Mouse (Mus musculus): Measurements from ENCODE around the gene Tmem204.
A peak's percentile ranks its signal among the peaks of the same experiment; 100 is the strongest.

Gene Tmem204

DNA sequence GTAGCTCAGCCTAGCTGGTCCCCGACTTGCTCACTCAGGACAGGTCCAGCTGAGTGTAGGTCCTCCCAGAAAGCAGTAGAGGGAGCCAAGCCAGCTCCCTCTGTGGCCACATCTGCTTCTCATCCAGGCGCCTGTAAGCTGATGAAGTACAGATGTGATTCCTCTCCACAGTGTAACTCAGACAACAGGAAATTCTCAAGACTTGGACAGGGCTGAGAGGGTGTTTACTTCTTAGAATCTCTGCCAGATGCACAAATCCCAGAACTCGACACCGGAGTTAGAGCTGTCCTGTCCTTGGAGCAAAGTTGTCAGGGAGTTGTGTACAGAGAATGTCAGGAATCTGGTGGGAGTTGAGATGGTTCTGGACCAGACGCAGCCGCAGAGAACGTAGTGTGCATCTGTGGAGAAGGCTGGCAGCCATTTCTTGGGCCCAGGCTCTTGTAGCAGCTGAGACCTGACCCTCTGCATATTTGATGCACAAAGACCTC is at the start of gene Tmem204:
TSS of gene Tmem204 (minus strand) at position 148 of the 488 bp plus-strand sequence.
- DNase-seq (ENCODE audit: low read depth), result peak; percentile 97

GRCm38 (mm10) chr17:25130060-25130459 is 46.7 kb upstream of the Tmem204 start:
- DNase-seq (ENCODE audit: low read depth), result no peak

- DNase-seq (ENCODE audit: low read depth), result no peak
Measured at GRCm38 (mm10) chr17:25127681-25128080, 44.3 kb upstream of the Tmem204 start.

GRCm38 (mm10) chr17:25127079-25127478 is 43.7 kb upstream of the Tmem204 start:
- DNase-seq (ENCODE audit: low read depth), result peak; percentile 65

DNA sequence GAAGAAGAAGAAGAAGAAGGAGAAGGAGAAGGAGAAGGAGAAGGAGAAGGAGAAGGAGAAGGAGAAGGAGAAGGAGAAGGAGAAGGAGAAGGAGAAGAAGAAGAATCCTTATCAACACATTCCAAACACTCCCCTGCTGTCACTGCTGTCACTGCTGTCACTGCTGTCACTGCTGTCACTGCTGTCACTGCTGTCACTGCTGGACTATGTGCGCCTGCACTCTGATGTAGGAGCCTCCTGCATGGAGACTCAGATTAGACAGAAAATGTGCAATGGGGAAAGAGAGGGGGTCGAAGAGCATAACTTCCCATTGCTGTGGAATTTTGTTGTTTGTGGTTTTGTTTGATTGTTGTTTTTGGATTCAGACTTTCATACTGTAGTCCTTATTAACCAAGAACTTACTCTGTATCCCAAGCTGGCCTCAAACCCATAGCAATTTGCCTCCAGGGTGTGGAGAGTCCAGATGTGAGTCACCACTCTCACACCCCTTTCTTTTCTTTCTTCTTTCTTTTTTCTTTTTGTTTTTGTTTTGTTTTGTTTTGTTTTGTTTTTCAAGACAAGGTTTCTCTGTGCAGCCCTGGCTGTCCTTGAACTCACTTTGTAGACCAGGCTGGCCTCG is 42.2 kb upstream of the Tmem204 start:
- peak; percentile 55 for DNase-seq (ENCODE audit: low read depth)

DNA sequence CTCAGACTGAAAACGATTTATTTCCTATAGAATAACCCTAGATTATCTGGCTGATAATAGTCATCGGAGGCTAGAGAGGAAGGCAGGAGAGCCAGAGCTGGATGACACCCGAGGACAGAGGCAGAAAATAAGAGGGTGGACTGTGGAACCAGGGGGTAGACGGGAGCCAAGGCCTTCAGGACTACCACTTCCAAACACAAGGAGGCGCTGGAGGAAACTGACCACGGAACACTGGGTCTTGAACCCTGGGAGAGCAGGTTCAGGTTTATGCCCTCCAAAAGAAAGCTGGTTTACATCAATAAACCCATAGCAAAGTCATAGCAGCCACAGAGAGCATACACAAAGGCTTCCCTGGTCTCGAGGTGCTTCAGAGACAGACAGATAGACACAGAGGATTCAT is 40.6 kb upstream of the Tmem204 start:
- peak; percentile 31 for DNase-seq (ENCODE audit: low read depth)

DNA sequence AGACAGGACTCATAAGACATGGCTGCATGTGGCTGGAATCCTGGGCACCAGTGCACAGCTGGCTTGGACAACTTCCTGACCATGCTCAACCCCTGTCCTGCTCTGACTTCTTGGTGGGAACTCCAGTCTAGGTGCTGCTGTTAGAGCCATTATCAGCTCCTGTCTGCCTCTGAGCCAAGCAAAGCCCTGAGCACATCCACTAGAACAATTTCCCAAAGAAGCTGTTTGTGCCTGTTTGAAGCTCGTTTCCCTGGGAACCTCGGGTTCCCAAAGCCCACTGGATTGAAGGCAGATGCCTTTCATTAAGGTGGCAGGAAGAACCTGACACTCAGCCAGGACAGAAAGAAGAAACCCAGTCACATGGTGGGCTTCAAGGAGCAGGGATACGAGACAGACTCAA is 37.0 kb upstream of the Tmem204 start, which contains the start of gene Ptx4:
TSS of gene Ptx4 (plus strand) at position 355 of the 400 bp plus-strand sequence.
- no peak for DNase-seq (ENCODE audit: low read depth)

DNA sequence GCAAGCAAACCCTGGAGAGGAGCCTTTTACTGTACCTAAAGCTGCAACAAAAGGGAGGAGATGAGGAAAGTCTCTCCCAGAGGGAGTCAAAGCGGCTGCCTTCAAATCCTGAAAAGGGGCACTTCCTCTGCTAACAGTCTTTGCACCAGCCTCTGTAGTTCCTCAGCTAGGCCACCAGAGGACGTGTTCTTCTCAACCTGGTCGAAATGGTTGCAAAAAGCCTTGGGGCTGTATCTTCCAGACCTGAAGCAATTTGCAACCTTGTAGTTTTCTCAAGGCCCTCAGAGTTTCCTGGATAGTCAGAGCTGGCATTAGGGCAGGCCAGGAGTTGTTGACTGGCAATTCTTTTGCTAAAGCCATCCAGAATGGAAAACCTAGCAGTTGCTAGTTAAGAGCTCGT is 33.9 kb upstream of the Tmem204 start:
- peak; percentile 61 for DNase-seq (ENCODE audit: low read depth)

GRCm38 (mm10) chr17:25115664-25116432 is 32.5 kb upstream of the Tmem204 start, which contains the start of gene Telo2:
Telo2 (minus strand) TSS chr17:25115967.
- peak; percentile 97 for DNase-seq (ENCODE audit: low read depth)

- peak; percentile 35 for DNase-seq (ENCODE audit: low read depth)
Measured at GRCm38 (mm10) chr17:25114908-25115645, 31.7 kb upstream of the Tmem204 start.

GRCm38 (mm10) chr17:25112423-25112810 is 29.0 kb upstream of the Tmem204 start:
- DNase-seq (ENCODE audit: low read depth), result no peak

GRCm38 (mm10) chr17:25111739-25112422 is 28.5 kb upstream of the Tmem204 start:
- no peak for DNase-seq (ENCODE audit: low read depth)

GRCm38 (mm10) chr17:25111220-25111619 is 27.8 kb upstream of the Tmem204 start:
- no peak for DNase-seq (ENCODE audit: low read depth)

GRCm38 (mm10) chr17:25110590-25110989 is 27.2 kb upstream of the Tmem204 start:
- no peak for DNase-seq (ENCODE audit: low read depth)

- DNase-seq (ENCODE audit: low read depth), result peak; percentile 81
Measured at GRCm38 (mm10) chr17:25109578-25109977, 26.2 kb upstream of the Tmem204 start.

DNA sequence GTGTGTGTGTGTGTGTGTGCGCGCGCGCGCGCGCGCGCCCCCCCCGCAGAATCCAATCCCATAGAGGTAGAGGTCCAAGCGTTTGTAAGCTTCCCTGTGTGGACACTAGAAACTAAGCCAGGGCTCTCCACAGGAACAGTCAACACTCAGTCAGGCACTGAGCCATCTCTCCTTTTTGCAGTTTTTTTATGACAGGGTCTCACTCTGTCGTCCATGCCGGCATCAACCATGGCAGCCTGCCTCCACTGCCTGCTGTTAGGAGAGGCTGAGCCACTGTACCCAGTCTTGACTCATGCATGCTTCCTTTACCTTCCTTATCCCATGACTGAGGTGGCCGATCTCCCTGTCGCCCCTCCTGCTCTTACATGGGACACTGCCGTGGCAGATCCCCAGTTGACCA is 24.4 kb upstream of the Tmem204 start:
- no peak for DNase-seq (ENCODE audit: low read depth)

- no peak for DNase-seq (ENCODE audit: low read depth)
Measured at GRCm38 (mm10) chr17:25101338-25101737, 17.9 kb upstream of the Tmem204 start.

- no peak for DNase-seq (ENCODE audit: low read depth)
Measured at GRCm38 (mm10) chr17:25100052-25100451, 16.7 kb upstream of the Tmem204 start.

DNA sequence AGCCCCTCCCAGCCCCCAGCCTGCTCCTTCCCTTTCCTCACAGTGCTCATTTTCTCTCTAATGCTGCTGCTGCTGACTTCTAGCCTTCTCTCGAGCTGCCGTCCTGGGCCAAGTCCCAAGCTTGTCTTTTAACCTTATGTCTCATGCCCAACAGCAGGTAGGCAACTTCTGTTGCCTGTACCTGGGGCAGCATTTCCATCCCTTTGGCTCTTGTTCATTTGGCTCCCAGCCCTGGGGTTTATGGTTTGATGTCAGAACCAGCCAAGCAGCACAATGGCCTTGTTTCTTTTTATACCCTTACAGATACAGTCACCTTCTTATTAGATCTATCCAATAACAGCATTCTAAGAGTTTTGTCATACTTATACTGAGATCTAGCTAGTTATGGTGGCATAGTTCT is 12.8 kb upstream of the Tmem204 start:
- no peak for DNase-seq (ENCODE audit: low read depth)

GRCm38 (mm10) chr17:25090450-25090849 is 7.1 kb upstream of the Tmem204 start:
- no peak for DNase-seq (ENCODE audit: low read depth)

- DNase-seq (ENCODE audit: low read depth), result no peak
Measured at GRCm38 (mm10) chr17:25089158-25089557, 5.8 kb upstream of the Tmem204 start.

GRCm38 (mm10) chr17:25086724-25087123 is 3.3 kb upstream of the Tmem204 start:
- DNase-seq (ENCODE audit: low read depth), result no peak

All from NIH3T3 (cell line).